ENCODE assay signal across 8 mouse cellular contexts in the genomic region with DNA sequence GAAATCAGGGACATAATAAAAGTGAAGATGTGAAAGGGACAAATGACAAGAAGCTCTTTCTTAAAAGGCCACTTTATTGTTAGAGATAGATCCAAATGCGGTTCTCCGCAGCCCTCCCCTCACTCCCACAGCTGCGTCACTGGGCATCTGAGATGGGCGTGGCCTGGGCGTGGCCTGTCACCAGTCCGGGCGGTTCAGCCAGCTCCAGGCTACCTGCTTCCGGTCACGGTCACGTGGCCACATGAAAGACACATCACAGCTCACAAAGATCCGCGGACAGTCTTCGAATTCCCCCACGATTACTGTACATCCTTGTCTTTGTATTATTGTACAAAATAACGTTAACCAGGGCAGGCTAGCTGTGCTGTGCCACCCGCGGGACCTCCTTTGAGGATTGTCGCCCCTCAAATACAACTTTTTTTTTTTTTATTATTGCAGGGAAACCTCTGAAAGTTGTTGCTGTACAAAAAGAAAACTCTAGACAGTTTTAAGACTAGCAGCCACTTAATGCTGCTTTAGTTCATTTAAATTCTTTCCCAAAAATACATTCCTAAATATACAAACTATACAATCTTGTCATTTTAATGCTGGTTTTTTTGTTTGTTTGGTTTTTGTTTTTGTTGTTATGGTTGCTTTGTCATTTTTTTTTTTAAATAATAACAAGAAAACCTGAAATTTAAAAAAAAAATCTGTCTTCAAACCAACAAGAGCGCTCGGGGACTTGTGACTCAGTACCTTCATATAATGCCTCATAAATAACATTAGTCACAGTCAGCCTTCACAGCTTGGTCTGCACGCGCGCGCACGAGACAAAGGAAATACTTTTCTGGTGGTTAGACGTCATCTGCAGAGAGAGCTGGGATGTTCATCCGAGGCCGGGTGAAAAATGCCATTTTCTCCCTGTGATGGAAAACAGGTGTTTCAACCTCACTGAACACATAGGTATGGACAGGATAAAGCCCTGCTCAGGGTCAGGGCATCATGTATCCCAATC. TPM values are rescaled to one million over a fixed set of nuclear protein-coding genes. Genes with fewer than 3 reads are reported as not detected.
DNase-seq lines count a peak whose midpoint lies in the region; ATAC-seq lines count a peak whose summit lies in the region.

No protein-coding gene starts in this region.

- H3K4me1 ChIP-seq in hindbrain, embryonic 13.5 days (replicated peaks): peaks cover 10% of the 10 kb centered on the region

- H3K9ac ChIP-seq in hindbrain, embryonic 13.5 days: peak overlapping the region; percentile 53; the same call in 1 of the 2 replicates

- H3K4me2 ChIP-seq in hindbrain, embryonic 13.5 days: peak overlapping the region; percentile 55

- 18% methylated on average over 28 of the region's 28 CpGs for WGBS in hindbrain, embryonic 13.5 days

- H3K27me3 ChIP-seq in hindbrain, embryonic 13.5 days: no peaks in the 10 kb centered on the region

- peak overlapping the region; percentile 52 for H3K27ac ChIP-seq in hindbrain, embryonic 13.5 days

- peak; percentile 69 for ATAC-seq in hindbrain, embryonic 13.5 days (ENCODE audit: low FRiP score)

- H3K4me3 ChIP-seq in hindbrain, embryonic 13.5 days: peak overlapping the region; percentile 33

- peaks cover 12% of the 10 kb centered on the region for H3K36me3 ChIP-seq in hindbrain, embryonic 13.5 days

- DNase-seq in Muller cell, postnatal 12 days (ENCODE audit: inconsistent ontology term): peak; percentile 95
- DNase-seq in cerebellum, postnatal 10 days: peak; percentile 91 to 93
- peak; percentile 64 to 67 for DNase-seq in frontal cortex, postnatal 10 days (ENCODE audit: low spot score in 2 of 2)
- peak; percentile 43 to 61 for DNase-seq in layer of hippocampus, postnatal 14 days (ENCODE audit: low spot score in 2 of 2)
- DNase-seq in lung, postnatal 10 days: peak; percentile 95
- DNase-seq in ovary, postnatal 14 days (ENCODE audit: low spot score): peak; percentile 84
- peak; percentile 56 to 63 for DNase-seq in thymus, postnatal 10 days (ENCODE audit: low spot score in 2 of 2)

- no peaks in the 10 kb centered on the region for H3K9me3 ChIP-seq in hindbrain, embryonic 13.5 days

RNA-seq across cellular contexts. Expression of gene Rars, which starts 4.3 kb away (rescaled TPM):
- polyA plus RNA-seq in hindbrain, embryonic 13.5 days (2015; fragmentation: Nextera tagmentation; extraction: Ambion mirVana): 72.0 and 73.4 TPM in 2 replicates
- 10 to 100 TPM; 46.1 to 46.2 TPM for total RNA-seq in layer of hippocampus, postnatal 14 days (2021)

RNA-seq across cellular contexts. Expression of gene Fbll1, which starts 40.0 kb away (rescaled TPM):
- 15.1 and 19.0 TPM in 2 replicates for polyA plus RNA-seq in hindbrain, embryonic 13.5 days (2015; fragmentation: Nextera tagmentation; extraction: Ambion mirVana)
- 10 to 100 TPM; 47.2 to 49.1 TPM for total RNA-seq in layer of hippocampus, postnatal 14 days (2021)

Comparison
In these comparisons a context has a peak if more than half of its experiments do, and no peak if none do; other contexts are left out.
1. Peak in every context shown above with its lines: DNase-seq, ATAC-seq, H3K4me3 ChIP-seq and H3K27ac ChIP-seq.